Mouse (Mus musculus): ENCODE results near the gene Abcb7. TPM values are rescaled to one million over a fixed set of nuclear protein-coding genes. Genes with fewer than 3 reads are reported as not detected.
"Not testable (repeated sequence)": the region's sequence is repeated elsewhere in the genome, so short reads cannot be mapped to it uniquely, and the experiment has no call there.

Gene Abcb7
- polyA plus RNA-seq, 1 experiment, result 2.8 TPM

DNA sequence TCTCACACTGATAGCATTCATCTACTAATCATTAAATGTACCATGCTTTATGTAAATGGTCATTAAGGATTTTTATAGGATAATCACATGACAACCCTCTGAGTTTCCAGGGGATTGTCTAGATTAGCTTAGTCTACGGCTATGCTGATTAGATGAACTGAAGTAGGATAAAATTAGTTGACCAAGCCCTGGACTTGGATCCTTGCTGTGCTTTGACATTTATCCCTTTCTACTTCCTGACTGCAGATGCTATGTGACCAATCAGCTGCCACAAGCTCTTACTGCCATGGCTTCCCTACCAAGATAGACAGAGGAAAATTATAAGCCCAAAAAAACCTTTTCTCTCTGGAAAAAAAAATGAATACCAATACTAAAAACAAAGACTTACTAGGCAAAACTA, 57.8 kb downstream of the Abcb7 start:
- no peak overlapping the region for H3K4me3 ChIP-seq (ENCODE audit: insufficient read depth, poor library complexity, severe bottlenecking)

DNA sequence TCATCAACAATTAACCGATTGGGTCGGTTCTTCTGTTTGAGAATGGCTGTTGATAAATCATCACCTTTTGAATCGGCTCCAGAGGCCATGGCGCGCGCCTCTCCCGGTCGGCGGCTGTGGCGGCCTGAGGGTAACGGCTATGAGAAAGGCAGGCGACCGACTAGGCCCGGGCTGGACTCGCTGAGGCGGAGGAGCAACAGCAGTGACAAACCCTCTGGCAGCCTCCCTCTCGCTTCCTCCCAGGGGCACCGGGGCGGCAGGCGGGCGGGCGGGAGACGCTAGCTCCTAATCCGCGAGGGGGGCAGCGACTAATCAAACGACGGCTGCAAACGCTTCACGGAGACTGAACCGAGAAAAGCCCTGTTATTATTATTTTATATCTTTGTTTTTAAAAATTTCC, 65.5 kb downstream of the Abcb7 start:
- not testable (repeated sequence) for H3K79me2 ChIP-seq (ENCODE audit: control insufficient read depth, insufficient read depth); H3K4me3 ChIP-seq (ENCODE audit: insufficient read depth, poor library complexity, severe bottlenecking); H3K36me3 ChIP-seq (ENCODE audit: control insufficient read depth, insufficient read depth); H3K27me3 ChIP-seq (ENCODE audit: control insufficient read depth, insufficient read depth, insufficient read length); H3K79me3 ChIP-seq (ENCODE audit: low read depth); H3ac ChIP-seq (ENCODE audit: control insufficient read depth, insufficient read length, low read depth)

More for the DNA sequence above, 57.8 kb downstream of the Abcb7 start:
- Histone ChIP-seq H3K36me3 (ENCODE audit: control insufficient read depth, insufficient read depth) (no peaks in the 10 kb centered on the region), H3ac (ENCODE audit: control insufficient read depth, insufficient read length, low read depth) (no peak overlapping the region), H3K79me2 (ENCODE audit: control insufficient read depth, insufficient read depth) (peaks cover 14% of the 10 kb centered on the region), H3K27me3 (ENCODE audit: control insufficient read depth, insufficient read depth, insufficient read length) (no peaks in the 10 kb centered on the region), H3K79me3 (ENCODE audit: low read depth) (peaks cover 4% of the 10 kb centered on the region)
- TF ChIP-seq USF1 (IDR thresholded peaks at IDR 0.05; ENCODE audit: low read depth), result no peak
- TF ChIP-seq MYOG (IDR thresholded peaks at IDR 0.05; ENCODE audit: control insufficient read depth, extremely low read depth, insufficient read length), result no peak
- TF ChIP-seq CEBPB (IDR thresholded peaks at IDR 0.05; ENCODE audit: low read depth), result no peak
- TF ChIP-seq FOSL1 (IDR thresholded peaks at IDR 0.05; ENCODE audit: insufficient read depth, low read length, poor library complexity, severe bottlenecking), result no peak
- no peak for TF ChIP-seq MAX (IDR thresholded peaks at IDR 0.05)
- no peak for TF ChIP-seq MYOD1 (IDR thresholded peaks at IDR 0.05; ENCODE audit: control insufficient read depth, insufficient read length, low read depth)
- no peak for TF ChIP-seq CTCF (IDR thresholded peaks at IDR 0.05; ENCODE audit: control insufficient read depth, insufficient read depth, insufficient read length)

DNA sequence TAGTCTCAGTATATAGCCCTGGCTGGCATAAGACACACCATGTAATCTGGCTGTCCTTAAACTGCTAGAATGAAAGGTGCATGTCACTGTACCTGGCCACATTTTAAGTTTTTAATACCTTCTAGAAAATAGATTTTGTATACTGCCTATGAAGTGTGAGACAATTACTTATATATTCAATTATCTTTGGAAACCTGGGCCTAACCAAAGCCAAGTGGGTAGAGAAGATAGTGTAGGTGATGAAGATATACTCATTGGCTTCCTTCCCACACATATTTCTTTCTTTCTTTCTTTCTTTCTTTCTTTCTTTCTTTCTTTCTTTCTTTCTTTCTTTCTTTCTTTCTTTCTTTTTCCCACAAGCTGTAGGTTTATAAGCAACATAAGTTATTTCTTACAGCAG, 121.9 kb downstream of the Abcb7 start:
- Histone ChIP-seq H3K36me3 (ENCODE audit: control insufficient read depth, insufficient read depth) (no peaks in the 10 kb centered on the region), H3K79me2 (ENCODE audit: control insufficient read depth, insufficient read depth) (no peaks in the 10 kb centered on the region), H3K4me3 (ENCODE audit: insufficient read depth, poor library complexity, severe bottlenecking) (no peak overlapping the region), H3ac (ENCODE audit: control insufficient read depth, insufficient read length, low read depth) (no peak overlapping the region), H3K27me3 (ENCODE audit: control insufficient read depth, insufficient read depth, insufficient read length) (no peaks in the 10 kb centered on the region), H3K79me3 (ENCODE audit: low read depth) (no peaks in the 10 kb centered on the region)
- no peak for TF ChIP-seq MYOD1 (IDR thresholded peaks at IDR 0.05; ENCODE audit: control insufficient read depth, insufficient read length, low read depth)
- no peak for TF ChIP-seq MYOG (IDR thresholded peaks at IDR 0.05; ENCODE audit: control insufficient read depth, extremely low read depth, insufficient read length)
- TF ChIP-seq FOSL1 (IDR thresholded peaks at IDR 0.05; ENCODE audit: insufficient read depth, low read length, poor library complexity, severe bottlenecking), result no peak
- TF ChIP-seq USF1 (IDR thresholded peaks at IDR 0.05; ENCODE audit: low read depth), result no peak

DNA sequence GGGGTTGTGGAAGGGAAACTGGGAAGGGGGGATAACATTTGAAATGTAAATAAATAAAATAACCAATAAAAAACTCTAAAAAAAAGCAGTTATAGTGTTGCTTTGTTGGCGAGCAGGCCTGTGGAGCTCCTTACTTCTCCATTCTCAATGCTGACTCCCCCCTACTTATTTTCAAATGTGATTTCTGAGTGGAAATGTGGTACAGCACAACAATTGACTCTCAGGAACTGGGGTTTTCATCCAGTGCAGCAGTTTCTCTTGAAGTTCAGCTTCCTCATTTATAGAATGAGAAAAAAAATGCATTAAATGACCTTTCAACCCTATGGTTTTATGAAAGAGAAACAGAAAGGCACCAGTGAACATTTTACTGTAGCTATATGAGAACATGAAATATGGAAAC, 133.8 kb downstream of the Abcb7 start:
- no peaks in the 10 kb centered on the region for H3K36me3 ChIP-seq (ENCODE audit: control insufficient read depth, insufficient read depth)
- no peaks in the 10 kb centered on the region for H3K79me2 ChIP-seq (ENCODE audit: control insufficient read depth, insufficient read depth)
- no peaks in the 10 kb centered on the region for H3K79me3 ChIP-seq (ENCODE audit: low read depth)
- no peak overlapping the region for H3K4me3 ChIP-seq (ENCODE audit: insufficient read depth, poor library complexity, severe bottlenecking)
- no peak for TF ChIP-seq MYOD1 (IDR thresholded peaks at IDR 0.05; ENCODE audit: control insufficient read depth, insufficient read length, low read depth)
- no peak for TF ChIP-seq CEBPB (IDR thresholded peaks at IDR 0.05; ENCODE audit: low read depth)
- TF ChIP-seq MYOG (IDR thresholded peaks at IDR 0.05; ENCODE audit: control insufficient read depth, extremely low read depth, insufficient read length), result no peak
- no peak for TF ChIP-seq FOSL1 (IDR thresholded peaks at IDR 0.05; ENCODE audit: insufficient read depth, low read length, poor library complexity, severe bottlenecking)
- TF ChIP-seq CTCF (IDR thresholded peaks at IDR 0.05; ENCODE audit: control insufficient read depth, insufficient read depth, insufficient read length), result no peak
- TF ChIP-seq MAX (IDR thresholded peaks at IDR 0.05), result no peak
- no peak for TF ChIP-seq USF1 (IDR thresholded peaks at IDR 0.05; ENCODE audit: low read depth)
- H3K27me3 ChIP-seq (ENCODE audit: control insufficient read depth, insufficient read depth, insufficient read length), result no peaks in the 10 kb centered on the region
- H3ac ChIP-seq (ENCODE audit: control insufficient read depth, insufficient read length, low read depth), result no peak overlapping the region

DNA sequence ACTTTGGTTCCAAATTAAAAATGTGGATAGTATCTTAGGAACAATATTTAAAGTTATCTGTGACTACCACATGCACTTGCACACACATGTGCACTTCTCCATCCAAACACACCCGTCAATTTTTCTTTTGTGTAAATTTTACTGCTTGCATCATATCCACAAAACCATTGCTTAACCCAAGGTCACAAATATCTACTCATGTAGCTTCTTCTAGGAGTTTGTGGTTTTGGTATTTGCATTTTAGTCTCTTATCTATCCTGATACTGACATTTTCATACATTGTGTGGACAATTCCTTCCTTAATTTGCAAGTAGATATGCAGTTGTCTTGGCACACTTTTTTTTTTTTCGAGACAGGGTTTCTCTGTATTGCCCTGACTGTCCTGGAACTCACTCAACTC, 149.3 kb downstream of the Abcb7 start:
- H3K4me3 ChIP-seq (ENCODE audit: insufficient read depth, poor library complexity, severe bottlenecking), result no peak overlapping the region
- no peaks in the 10 kb centered on the region for H3K79me3 ChIP-seq (ENCODE audit: low read depth)
- no peaks in the 10 kb centered on the region for H3K79me2 ChIP-seq (ENCODE audit: control insufficient read depth, insufficient read depth)
- no peaks in the 10 kb centered on the region for H3K27me3 ChIP-seq (ENCODE audit: control insufficient read depth, insufficient read depth, insufficient read length)
- TF ChIP-seq USF1 (IDR thresholded peaks at IDR 0.05; ENCODE audit: low read depth), result no peak
- no peak for TF ChIP-seq CEBPB (IDR thresholded peaks at IDR 0.05; ENCODE audit: low read depth)
- TF ChIP-seq CTCF (IDR thresholded peaks at IDR 0.05; ENCODE audit: control insufficient read depth, insufficient read depth, insufficient read length), result no peak
- TF ChIP-seq MYOD1 (IDR thresholded peaks at IDR 0.05; ENCODE audit: control insufficient read depth, insufficient read length, low read depth), result no peak
- TF ChIP-seq MAX (IDR thresholded peaks at IDR 0.05), result no peak
- no peak for TF ChIP-seq FOSL1 (IDR thresholded peaks at IDR 0.05; ENCODE audit: insufficient read depth, low read length, poor library complexity, severe bottlenecking)
- no peak overlapping the region for H3ac ChIP-seq (ENCODE audit: control insufficient read depth, insufficient read length, low read depth)
- no peaks in the 10 kb centered on the region for H3K36me3 ChIP-seq (ENCODE audit: control insufficient read depth, insufficient read depth)

DNA sequence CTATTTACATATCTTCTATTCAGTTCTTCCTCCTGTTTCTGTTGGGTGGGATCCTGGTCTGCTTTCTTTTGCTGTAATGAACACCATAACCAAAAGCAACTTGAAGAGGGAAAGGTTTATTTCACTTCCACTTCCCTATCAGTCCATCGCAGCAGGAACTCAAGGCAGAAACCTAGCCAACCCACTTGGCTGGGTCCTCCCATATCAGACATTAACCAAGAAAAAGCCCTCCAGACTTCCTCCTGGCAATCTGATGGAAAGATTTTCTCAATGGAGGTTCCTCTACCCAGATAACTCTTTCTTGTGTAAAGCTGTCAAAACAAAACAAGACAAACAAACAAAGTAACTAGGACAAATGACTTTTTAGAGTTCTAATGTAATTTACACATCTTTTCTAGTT, 151.2 kb downstream of the Abcb7 start:
- Histone ChIP-seq H3K27me3 (ENCODE audit: control insufficient read depth, insufficient read depth, insufficient read length) (no peaks in the 10 kb centered on the region), H3K4me3 (ENCODE audit: insufficient read depth, poor library complexity, severe bottlenecking) (no peak overlapping the region), H3ac (ENCODE audit: control insufficient read depth, insufficient read length, low read depth) (no peak overlapping the region), H3K79me2 (ENCODE audit: control insufficient read depth, insufficient read depth) (no peaks in the 10 kb centered on the region), H3K36me3 (ENCODE audit: control insufficient read depth, insufficient read depth) (no peaks in the 10 kb centered on the region), H3K79me3 (ENCODE audit: low read depth) (no peaks in the 10 kb centered on the region)
- TF ChIP-seq CEBPB (IDR thresholded peaks at IDR 0.05; ENCODE audit: low read depth) (no peak), USF1 (IDR thresholded peaks at IDR 0.05; ENCODE audit: low read depth) (no peak), MAX (IDR thresholded peaks at IDR 0.05) (no peak), MYOG (IDR thresholded peaks at IDR 0.05; ENCODE audit: control insufficient read depth, extremely low read depth, insufficient read length) (no peak), CTCF (IDR thresholded peaks at IDR 0.05; ENCODE audit: control insufficient read depth, insufficient read depth, insufficient read length) (no peak), FOSL1 (IDR thresholded peaks at IDR 0.05; ENCODE audit: insufficient read depth, low read length, poor library complexity, severe bottlenecking) (no peak), MYOD1 (IDR thresholded peaks at IDR 0.05; ENCODE audit: control insufficient read depth, insufficient read length, low read depth) (no peak)

Measured in C2C12 (cell line).